Mouse (Mus musculus) embryonic facial prominence, embryonic 14.5 days (tissue): ENCODE data around the gene Fnbp1l. TPM values are rescaled to one million over a fixed set of nuclear protein-coding genes. Genes with fewer than 3 reads are reported as not detected.

Experiments used
- microRNA-seq: library from miRNA; unstranded; fragments of <30 nt; microRNA quantifications from one replicate; pipeline ENCODE4, GENCODE M21; 2016; ENCODE audit warnings: borderline number of aligned reads
- polyA plus RNA-seq: library from polyadenylated mRNA; unstranded; fragments of >200 nt; fragmentation: Nextera tagmentation; extraction: Ambion mirVana; gene quantifications from 2 replicates; pipeline ENCODE4 v1.2.1, GENCODE M21; 2014

Gene Fnbp1l
- polyA plus RNA-seq, 1 experiment from 2014 or later, result 36.8 TPM

Small RNA genes within 50 kb of the gene (microRNA-seq; reads per million reads assigned to microRNA genes)
- not detected for gene Mir7657

Other genes starting within 250 kb of the Fnbp1l start
- 6.7 and 7.3 TPM in 2 replicates for gene Pde5a, start 109.2 kb upstream of the Fnbp1l start, polyA plus RNA-seq